Mouse (Mus musculus) embryo, embryonic 11.5 days (tissue): Measurements from ENCODE around the gene Sparc.
"Not testable (repeated sequence)": the region's sequence is repeated elsewhere in the genome, so short reads cannot be mapped to it uniquely, and the experiment has no call there.

Experiments
- DNase-seq: peaks from one replicate; pipeline ENCODE4 v3.0.0-alpha.2; 2012; ENCODE audit warnings: low read depth, low spot score

The Sparc gene

DNA sequence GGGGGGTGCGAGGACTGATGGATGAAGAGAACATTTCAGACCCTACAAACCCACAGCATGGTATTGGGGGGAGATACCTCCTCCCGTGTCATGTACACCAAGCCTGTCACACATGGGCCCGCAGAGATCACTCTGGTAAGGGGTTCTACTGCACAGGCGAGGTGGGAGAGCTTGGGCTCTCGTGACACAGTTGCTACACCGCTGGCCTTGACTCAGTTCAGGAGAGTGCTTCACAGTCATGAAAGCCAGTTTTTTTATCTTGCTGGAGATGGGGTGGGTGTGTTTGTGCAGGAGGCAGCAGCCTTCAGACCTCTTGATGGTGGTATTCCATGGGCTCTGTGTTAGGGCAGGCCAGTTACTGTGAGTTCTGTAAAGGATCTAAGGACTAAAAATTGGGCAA is 13.1 kb upstream of the Sparc start:
- DNase-seq: no peak

DNA sequence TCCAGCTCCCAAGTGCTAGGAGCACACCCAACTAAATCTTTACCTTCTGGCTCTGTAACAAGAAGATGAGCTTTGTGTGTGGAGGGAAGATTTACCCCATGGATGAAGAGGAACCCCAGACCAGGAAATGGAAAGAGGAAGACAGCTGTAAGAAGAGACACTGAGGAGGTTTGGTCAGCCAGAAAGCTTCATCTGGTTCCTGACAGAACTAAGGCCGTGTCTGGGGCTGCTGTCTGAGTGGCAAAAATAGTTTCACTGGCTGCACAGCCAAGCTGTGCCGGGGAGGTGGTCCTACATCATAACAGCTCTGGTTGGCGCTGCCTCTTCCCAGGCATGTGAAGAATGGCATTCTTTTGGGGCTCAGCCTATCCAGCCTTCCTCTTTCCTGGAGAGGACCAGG is 10.0 kb upstream of the Sparc start:
- DNase-seq: no peak

DNA sequence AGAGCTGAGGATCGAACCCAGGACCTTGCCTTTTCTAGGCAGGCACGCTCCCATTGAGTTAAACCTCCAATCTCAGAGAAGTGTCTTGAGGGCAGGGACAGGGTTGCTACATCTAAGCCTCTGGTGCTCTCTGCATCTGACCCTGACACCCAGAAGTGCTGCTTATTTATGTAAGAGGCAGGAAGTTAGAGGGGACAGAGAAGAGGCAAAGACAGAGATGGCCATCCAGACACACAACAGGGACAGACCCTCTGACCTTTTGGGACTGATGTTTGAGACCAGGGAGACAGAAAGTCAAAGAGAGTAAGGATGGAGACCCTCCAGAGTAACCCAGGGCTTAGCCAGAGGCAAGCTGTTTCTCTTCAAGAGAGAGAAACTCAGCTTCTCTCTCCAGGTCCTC is 7.0 kb upstream of the Sparc start:
- no peak for DNase-seq

DNA sequence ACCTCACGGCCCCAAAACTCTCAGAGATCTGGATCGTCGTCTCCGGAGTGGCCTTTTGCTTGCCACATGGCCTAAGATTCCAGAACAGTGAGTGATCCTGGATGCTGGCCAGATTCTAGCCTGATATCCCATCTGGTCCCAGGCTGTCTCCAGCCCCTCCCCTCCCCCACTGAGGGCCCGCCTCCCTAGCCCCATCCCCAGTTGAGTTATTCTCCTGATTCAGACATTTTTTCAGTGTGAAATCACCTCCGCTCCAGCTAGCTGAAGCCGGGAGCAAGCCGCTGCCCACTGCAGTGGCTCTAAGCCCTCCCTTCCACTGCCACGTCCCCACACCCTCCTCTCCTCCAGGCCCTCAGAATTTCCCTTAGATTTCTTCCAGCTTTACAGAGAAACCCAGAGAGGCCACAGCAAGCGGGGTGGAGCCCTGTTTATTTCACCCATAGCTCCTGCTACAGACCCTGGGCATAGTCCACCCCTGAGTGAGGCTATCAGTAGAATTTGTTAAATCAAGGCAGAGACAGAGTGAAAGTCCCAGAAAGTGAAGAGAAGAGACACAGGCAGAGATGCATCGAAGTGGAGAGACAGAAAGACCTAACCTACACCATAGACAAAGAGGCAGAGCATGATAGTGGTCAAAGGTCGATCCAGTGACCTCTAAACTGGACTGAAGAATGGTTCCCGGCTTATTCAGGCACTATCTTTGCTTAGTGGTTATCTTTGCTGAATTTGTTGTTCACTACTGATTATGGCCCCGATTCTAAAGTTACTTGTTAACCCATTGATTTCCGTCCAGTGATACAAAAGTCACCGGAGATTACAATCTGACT is 5.4 kb upstream of the Sparc start:
- peak; percentile 74 for DNase-seq

DNA sequence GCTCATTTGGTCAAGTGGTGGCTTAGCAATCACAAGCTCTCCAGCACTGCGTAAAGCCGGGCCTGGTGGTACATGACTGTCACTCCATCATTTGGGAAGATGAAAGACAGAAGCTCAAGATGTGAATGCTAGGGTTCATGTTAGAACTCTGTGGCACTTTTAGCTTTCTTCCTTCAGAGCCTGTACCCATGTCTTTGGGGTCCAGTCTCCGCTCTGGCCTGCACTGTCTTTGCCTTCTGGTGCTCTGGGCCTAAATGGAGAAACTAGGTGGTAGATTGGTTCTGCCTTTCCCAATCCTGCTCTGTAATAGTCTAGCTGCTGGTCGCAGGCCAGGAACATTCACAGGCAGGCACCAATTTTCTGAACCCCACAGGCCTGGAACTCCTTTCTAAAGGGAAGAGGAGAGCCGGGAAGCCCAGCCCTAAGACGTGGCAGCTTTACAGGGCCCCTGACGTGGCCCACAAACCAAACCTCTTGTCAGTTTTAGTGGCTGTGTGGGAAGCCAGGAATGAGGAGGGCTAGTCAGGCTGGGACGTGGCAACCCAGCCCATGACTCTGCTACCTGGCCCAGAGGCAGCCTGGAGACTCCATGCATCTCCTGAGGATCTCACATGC is 1.9 kb upstream of the Sparc start:
- no peak for DNase-seq

DNA sequence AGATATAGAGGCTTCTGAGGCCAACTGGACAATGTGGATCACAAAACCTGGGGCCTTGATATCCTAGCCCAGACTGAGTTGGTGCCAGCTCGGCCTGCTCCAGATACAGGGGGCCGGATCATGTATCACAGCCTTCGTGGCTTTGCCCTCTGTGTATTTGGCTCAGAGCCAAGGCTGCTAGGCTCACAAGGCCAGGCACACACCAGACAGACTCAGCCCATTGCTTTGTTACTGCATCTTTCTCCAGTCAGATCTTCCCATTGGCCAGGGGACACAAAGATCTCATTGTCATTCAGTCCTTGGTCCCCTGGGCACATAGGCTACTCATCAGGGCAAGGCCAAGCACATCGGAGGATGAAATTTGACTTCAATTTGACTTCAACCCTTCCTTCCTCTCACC is 773 bp upstream of the Sparc start:
- peak; percentile 62 for DNase-seq

DNA sequence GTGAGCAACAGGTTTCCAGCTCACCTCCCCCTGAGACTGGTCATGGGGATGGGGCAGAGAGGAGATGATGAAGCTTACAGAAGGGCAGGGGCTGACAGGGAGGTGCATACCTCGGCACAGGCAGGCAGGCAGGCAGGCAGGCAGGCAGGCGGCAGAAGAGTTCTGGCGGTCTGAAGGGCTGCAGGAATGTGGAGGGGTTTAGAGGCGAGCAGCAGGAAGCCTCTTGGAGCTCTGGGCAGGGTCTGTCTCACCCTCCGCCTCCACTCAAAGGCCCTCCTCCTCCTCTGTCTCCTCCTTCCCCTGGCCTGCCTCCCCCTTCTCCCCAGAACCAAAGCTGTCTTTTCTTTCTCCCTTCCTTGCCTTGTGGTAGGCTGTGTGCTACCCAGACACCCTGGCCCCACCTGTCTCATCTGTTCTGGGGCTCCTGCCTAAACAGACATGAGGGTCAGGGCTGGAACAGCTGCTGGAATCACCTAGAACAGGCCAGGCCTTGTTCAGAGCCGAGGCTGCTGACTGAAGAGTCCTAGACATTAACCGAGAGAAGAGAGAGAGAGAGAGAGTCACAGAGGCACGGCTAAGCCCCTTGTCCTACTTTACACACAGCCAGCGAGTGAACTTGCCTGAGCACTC is 3.2 kb downstream of the Sparc start:
- DNase-seq: no peak

DNA sequence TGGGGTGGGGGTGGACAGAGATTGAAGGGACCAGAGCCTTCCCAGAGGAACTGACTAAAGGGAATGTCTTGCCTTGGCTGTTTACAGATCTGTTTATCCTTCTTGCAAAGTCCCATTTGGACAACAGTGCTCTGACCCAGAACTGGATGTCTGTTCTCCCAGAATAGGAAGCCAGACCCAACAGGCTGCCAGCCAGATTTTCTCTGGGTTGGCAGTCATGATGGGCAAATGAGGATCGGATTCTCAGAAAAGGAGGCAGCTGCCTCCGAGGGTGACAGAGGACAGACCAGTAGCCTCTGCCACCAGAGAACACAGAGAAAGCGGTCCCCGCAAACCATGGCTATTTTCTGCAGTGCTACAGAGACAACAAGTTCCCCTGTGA is 3.7 kb downstream of the Sparc start:
- DNase-seq: no peak

DNA sequence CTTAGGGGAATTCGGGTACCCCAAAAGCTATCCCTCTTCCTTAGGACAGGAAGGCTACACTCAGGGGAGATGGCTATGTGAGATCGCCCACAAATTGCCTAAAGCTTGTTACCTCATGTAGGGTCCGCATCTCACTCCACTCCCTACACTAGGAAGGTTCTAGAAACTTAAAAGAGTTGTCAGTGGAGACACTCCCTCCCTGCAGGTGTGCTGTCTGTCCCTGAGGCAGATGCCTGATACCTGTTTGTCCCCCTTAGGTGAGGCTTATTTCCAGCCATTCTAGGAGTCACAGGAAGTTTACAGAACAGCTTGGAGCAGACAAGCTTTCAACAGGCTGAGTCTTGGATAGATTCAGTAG is 4.3 kb downstream of the Sparc start:
- no peak for DNase-seq

DNA sequence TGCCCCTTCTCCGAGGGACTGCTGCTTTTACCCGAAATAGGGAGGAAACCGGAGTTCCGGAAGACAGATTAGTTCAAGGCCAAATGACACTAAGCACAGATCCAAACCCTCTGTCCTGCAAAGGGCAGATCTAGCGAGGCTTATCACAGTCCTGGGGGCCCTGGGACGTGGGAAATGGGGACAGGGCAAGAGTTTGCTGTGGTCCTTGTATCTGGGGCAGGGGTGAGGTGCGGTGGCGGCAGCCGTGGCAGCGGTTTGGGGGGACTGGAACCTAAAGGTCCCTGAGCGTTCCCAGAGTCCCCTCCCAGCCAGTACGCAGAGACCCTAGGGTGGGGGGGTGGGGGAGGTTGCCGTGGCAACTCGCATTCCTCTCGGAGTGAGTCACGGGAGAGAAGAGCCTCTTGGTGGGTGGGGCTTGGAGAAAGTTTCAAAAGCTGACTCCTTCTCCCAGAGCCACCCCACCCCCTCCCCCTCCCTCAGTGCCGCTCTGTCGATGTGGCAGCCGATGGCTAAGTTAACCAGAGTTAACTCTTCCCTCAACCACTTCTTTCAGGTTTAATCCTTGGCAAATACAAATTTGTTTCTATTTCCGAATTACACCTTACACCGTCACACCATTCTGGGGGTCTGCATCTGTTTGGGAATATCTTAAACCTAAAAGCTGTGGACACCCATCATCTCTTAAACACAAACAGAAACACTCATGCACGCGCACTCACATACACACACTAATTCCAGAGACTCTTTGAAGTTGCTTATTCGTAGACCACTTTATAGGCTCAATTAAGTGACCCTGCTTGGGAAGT is 4.9 kb downstream of the Sparc start:
- peak; percentile 64 for DNase-seq

DNA sequence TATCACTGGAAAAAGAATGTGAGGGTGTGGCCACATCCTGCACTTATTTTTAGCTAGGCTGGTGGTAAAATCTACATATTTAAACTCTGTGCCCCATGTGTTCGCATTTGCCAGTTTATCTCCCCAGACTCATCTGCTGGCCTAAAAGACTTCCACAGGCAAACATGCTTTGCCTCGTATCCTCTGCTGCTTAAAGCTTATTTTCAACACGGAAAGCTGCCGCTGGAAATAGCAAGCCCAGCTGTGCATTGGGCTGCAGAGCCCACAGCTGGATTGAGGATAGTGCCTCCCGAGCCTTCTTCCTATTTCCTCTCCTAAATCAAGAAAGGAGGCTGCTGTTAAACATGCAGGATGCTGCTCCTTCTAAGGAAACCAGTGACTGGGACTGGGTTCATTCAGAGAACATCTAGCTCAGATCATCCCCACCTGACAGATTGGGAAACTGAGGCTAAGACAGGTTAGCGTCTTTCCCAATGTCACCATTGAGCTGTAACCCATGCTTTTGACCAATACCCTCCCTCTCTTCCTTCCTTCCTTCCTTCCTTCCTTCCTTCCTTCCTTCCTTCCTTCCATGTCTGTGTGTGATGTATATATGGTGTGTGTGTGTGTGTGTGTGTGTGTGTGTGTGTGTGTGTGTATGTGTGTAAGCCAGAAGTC is 6.2 kb downstream of the Sparc start:
- DNase-seq: no peak

DNA sequence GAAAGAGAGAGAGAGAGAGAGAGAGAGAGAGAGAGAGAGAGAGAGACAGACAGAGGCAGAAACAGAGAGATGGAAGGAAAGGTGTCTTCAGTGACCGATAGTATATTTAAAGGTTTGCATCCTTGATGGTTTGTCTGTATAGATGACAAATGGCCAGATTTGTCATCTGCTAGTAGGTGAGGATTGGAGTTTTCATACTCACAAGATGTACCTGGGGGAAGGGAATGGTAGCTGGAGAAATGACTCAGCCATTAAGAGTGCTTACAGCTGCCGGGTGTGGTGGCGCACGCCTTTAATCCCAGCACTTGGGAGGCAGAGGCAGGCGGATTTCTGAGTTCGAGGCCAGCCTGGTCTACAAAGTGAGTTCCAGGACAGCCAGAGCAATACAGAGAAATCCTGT is 7.3 kb downstream of the Sparc start:
- DNase-seq: not testable (repeated sequence)

DNA sequence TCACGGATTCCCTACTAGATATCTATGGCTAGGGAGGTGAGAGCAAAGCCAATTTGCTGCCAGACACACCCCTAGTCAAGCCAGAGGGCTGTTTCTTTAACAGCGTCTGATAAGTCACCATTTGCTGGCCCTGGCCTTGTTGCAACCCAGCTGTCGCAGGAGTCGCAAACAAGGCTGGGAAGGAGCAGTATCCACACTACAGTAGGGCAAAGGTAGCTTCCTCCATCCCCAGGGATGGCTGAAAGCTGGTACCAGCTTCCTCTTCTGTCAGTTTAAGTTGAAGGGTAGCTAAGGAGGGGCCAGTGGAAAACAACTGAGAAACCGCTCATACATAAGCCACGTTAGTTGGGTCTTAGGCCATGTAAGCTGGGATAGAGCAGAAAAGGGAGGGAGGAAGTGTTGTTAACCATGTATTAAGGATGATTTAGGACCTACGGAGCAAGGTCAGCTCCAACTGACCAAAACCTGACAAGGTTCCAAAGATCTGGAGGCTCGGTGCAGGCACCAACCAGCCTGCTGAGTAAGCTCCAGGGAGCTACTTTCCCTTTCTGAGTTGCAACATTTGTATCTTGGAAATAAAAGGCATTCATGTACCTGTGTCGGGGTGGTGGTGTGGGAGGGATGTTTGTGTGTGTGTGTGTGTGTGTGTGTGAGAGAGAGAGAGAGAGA is 7.8 kb downstream of the Sparc start:
- DNase-seq: no peak

DNA sequence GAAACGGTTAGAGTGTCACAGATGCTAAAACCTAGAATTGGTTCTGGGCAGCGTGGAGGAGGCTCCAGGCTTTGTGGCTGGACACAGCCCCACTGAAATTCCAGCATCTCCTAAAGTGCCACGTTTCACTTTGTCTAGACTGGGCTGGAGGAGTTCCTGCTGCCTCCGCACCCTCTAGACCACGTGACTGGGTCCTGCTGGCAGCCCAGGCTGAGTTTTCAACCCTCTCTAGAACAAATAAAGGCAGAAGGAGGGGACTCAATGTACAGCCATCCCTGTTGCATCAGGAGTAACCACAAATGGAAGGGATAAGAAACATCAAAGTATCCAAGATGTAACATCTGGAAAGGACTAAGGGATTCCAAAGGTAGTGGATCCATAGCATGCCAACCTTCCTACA is 8.7 kb downstream of the Sparc start:
- DNase-seq: no peak

DNA sequence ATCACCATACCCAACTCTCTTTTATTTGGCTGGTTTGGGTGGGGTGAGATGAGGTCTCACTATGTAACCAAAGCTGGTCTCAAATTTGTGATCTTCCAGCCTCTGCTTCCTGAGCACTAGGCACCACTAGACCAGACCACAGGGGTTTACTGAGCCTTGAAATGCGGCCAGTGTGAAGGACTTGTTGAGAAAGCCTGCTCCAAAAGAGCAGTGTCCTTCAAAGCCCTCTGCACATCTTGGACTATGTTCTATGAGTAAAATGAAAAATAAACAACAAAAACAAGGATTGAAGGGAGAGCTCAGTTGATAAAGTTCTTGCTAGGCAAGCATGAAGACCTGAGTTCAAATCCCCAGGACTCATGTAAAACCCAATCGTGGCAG is 9.6 kb downstream of the Sparc start:
- no peak for DNase-seq

DNA sequence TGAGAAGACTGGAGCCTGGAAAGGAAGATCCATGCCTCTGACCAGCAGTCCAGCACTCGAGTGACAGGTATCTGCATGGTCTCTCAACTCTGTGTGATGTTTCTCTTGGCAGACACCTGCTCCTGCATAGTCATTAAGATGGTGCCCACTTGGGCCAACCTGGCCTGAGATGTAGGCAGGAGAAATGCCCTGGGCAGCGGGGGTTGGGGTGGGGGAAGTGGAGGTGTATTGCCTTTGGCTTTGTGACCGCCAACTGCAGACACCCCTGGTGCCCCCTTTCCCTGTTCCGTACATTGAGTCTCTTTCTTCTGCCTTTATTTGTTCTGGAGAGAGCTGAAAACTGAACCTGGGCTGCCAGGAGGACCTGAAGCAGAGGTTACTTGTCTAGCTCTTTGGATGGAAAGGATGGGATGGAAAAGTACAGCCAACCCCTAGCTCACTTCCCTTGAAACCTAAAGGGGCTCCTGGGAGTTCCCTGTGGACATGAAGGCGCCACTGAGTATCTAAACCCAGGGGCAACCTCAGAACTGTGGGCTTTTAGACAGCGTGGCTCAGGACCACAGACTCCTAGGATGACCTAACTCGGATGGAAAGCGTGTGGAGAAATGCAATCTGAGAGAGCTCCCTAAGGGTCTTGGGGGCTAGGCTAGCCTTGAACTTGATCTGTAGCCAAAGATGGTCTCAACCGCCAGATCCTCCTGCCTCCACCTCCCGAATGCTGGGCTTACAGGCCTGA is 10.1 kb downstream of the Sparc start:
- no peak for DNase-seq

DNA sequence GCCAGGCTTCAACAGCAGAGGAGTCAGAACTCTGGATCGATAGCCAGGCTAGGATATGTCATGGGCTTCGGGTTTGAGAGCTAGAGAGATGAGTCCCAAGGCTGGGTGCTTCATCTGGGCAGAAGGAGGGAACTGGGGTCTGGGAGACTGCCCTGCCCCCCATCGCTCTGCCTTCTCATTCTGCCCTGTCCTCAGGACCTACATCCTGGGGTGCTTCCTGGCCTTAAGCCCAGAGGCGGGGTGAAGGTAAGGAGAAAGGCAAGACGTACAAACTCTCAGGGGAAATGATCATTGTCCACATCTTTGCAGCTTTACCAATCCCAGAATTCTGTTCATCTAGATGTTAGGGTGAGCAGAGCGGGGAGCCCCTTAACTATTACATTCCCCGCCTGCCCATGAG is 10.9 kb downstream of the Sparc start:
- DNase-seq: no peak

DNA sequence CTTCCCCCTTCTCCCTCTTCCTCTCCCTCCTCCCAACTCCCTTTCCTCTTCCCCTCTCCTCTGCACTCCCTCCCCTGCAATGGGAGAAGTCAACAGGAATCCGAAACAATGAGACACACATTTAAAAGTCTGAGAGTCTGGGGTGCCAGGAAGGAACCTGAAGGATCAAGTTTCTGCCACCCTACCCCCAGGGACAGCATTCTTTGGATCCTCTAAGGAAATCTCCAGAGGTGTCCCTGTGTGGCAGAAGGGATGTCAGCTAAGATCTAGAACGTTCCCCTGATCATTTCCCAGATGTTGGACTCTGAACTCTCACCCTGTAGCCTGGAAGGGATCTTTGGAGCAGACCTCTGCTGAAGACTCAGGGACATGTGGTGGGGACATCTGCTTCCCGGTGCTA is 12.5 kb downstream of the Sparc start:
- no peak for DNase-seq

DNA sequence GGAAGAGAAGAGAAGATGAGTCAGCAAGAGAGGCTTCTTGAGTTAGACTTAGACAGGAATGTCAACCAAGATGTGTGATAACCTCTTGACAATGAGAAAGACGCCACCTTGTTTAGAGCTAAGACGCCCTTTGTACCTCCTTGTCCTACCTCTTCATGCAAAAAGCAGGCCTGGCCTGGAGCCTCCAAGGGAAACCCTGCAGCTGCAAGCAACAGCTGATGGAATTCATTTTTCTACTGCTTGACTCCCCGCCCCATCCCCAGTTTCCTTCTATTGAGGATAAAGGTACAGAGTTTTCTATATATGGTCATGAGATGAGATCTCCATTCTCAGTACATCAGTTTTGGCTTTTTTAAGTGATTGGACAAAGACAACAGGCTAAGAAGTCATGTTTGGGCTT is 13.0 kb downstream of the Sparc start:
- no peak for DNase-seq

DNA sequence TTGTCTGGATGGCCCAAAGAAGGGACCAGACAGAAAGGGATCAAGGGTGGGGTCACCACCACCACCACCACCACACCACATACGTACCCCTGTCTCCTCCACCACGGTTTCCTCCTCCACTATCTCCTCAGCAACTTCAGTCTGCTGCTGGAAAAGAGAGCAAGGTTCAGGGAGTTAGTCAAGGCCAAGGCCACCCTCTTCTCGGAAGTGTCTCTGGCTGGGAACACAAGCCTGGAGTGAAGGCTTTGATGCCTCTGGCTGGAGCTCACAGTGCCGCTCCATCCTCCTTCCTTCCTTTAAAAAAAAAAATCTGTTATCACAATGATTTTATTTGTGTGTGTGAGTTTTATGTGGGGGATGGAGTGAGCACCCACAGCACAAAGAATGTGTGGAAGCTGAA is 15.8 kb downstream of the Sparc start:
- DNase-seq: no peak
